Mouse (Mus musculus) C2C12 (cell line): Measurements from ENCODE around the gene Cmss1.

Experiments used
- CEBPB ChIP-seq: IDR thresholded peaks from one replicate; pipeline ENCODE4 v1.6.1; 2011; ENCODE audit warnings: low read depth, mild to moderate bottlenecking, control low read depth, moderate library complexity
- CTCF ChIP-seq: IDR thresholded peaks from one replicate; pipeline ENCODE4 v1.5.1; 2011; ENCODE audit not compliant: control insufficient read depth, insufficient read depth, insufficient read length
- FOSL1 ChIP-seq: IDR thresholded peaks from one replicate; pipeline ENCODE4 v1.8.0; 2011; ENCODE audit warnings: mild to moderate bottlenecking, low read length; ENCODE audit not compliant: poor library complexity, insufficient read depth, severe bottlenecking
- MAX ChIP-seq: IDR thresholded peaks from one replicate; pipeline ENCODE4 v1.6.1; 2011; ENCODE audit warnings: mild to moderate bottlenecking, control low read depth
- MYOD1 ChIP-seq: IDR thresholded peaks from one replicate; pipeline ENCODE4 v1.6.1; 2011; ENCODE audit warnings: low read depth; ENCODE audit not compliant: control insufficient read depth, insufficient read length
- MYOG ChIP-seq: IDR thresholded peaks from one replicate; pipeline ENCODE4 v1.6.1; 2011; ENCODE audit not compliant: control insufficient read depth, insufficient read length; ENCODE audit errors: extremely low read depth
- USF1 ChIP-seq: IDR thresholded peaks from one replicate; pipeline ENCODE4 v1.6.1; 2011; ENCODE audit warnings: low read depth, mild to moderate bottlenecking, control low read depth, moderate library complexity

DNA sequence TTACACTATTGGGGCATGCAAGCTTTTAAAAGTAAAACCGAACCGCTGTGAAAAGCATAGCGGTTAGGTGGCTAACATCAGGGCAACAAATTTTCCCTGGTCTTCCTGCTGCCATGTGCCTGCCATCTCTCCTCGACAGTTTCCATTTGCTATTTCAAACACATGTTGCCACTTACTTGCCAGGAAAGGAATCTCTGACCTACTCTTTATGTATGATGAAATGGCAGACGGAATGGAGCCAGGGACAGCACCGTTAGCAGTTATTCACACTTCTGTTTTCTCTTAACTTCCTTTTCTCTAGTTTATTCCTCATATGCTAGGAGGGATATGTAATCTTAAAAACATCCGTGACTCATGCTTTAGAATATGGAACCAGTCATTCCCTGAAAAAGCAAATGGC is 70.2 kb downstream of the Cmss1 start:
- TF ChIP-seq CTCF (no peak), MAX (no peak), MYOD1 (no peak), USF1 (no peak), MYOG (no peak), CEBPB (no peak), FOSL1 (no peak)
